Mouse (Mus musculus) cerebellum, adult 2 months (tissue): ENCODE results near the gene Cmss1.

Experiments
- CTCF ChIP-seq: fragments of 200-500 bp; IDR thresholded peaks from 2 replicates; pipeline ENCODE4 v1.5.1; 2011; ENCODE audit warnings: low read depth, mild to moderate bottlenecking, control low read depth, low read length, moderate library complexity, borderline replicate concordance; ENCODE audit not compliant: insufficient read depth
- POLR2A ChIP-seq: fragments of 200-500 bp; IDR thresholded peaks from 2 replicates; pipeline ENCODE4 v1.6.1; 2011; ENCODE audit warnings: low read length, control low read depth, borderline replicate concordance; ENCODE audit not compliant: insufficient read depth

DNA sequence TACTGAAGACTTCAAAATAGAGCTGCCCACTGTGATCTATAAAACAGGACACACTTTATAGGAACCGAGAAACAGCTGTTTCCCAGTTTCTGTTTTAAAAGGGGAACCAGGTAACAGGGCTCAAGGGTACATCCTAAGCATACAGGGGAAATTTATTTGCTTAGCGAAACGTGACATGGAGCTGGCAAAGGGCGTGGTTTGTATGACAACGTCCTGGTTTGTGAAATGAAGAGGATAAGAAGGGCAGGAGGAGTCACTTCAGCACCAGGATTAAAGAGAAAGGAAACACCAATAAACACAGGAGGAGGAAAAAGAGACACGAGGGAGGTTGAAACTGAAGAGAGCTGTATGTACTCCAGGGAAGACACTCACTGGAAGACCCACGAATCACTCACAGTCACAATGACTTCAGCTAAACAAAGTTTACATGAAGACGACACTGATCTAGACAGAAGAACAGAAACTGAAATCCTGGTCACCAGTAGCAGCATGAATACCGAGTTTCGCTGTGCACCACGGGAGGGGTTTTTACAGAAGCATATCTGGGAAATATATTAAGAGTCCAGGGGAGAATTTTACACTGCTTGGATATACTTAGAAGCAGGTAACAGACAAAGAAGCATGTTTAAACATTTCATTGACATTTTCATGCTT, 269.8 kb downstream of the Cmss1 start:
- TF ChIP-seq CTCF, result no peak
- no peak for TF ChIP-seq POLR2A
